ENCODE assay signal across 15 mouse cellular contexts in the genomic region with DNA sequence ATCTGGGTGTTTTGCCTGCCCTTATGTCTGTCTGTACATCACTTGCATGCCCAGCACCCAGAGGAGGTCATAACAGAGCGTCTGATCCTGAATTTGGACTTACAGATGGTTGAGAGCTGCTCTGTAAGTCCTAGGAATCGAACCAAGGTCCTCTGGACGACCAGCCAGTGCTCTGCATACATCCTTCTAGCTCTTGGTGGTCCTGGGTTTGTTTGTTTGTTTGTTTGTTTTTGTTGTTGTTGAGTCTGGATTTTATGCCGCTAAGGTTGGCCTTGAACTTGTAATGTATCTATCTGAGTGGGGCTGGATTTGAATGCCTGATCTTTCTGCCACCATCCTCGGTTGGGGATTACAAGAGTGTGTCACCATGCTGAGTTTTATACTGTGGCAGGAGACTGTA. TPM values are rescaled to one million over a fixed set of nuclear protein-coding genes. Genes with fewer than 3 reads are reported as not detected.
DNase-seq lines count a peak whose midpoint lies in the region; ATAC-seq and TF ChIP-seq lines count a peak whose summit lies in the region.
"Had no signal": no experiment of that assay in that cellular context is flagged by ENCODE, and none has a peak within 500 bp of the region (broad histone marks: within the 10 kb centered on the region; RNA-seq: fewer than 3 reads in every experiment).

No protein-coding gene starts in this region.

- no peak for ATAC-seq in erythroblast, adult 5-6 weeks (replicated peaks; ENCODE audit: low FRiP score, poor library complexity, severe bottlenecking)
- ATAC-seq in lung, embryonic 14.5 days (ENCODE audit: insufficient read depth) = no peak
- ATAC-seq in hindbrain, embryonic 12.5 days (ENCODE audit: low FRiP score) = no peak
- no peak for ATAC-seq in midbrain, postnatal 0 days (ENCODE audit: low FRiP score)

- peaks cover 2% of the 10 kb centered on the region; the same call in 1 of the 2 replicates for H3K36me3 ChIP-seq in erythroblast, embryonic 14.5 days (ENCODE audit: control insufficient read depth)
- H3K36me3 ChIP-seq in lung, embryonic 14.5 days (ENCODE audit: insufficient read depth) = no peaks in the 10 kb centered on the region
- H3K36me3 ChIP-seq in hindbrain, embryonic 12.5 days = no peaks in the 10 kb centered on the region
- no peaks in the 10 kb centered on the region for H3K36me3 ChIP-seq in midbrain, postnatal 0 days (ENCODE audit: insufficient read depth, low read length)
- H3K36me3 ChIP-seq: neural tube, embryonic 12.5 days had no signal

- WGBS in lung, embryonic 14.5 days = 74% methylated on average over 5 of the region's 5 CpGs
- 80% methylated on average over 5 of the region's 5 CpGs for WGBS in hindbrain, embryonic 12.5 days
- 79% methylated on average over 5 of the region's 5 CpGs for WGBS in midbrain, postnatal 0 days

- H3K4me2 ChIP-seq in lung, embryonic 14.5 days = peak overlapping the region; percentile 70; the same call in 1 of the 2 replicates
- H3K4me2 ChIP-seq in hindbrain, embryonic 12.5 days (replicated peaks) = no peak overlapping the region
- H3K4me2 ChIP-seq in midbrain, postnatal 0 days (ENCODE audit: low read depth, low read length, poor library complexity, severe bottlenecking) = peak overlapping the region; percentile 48

- peak overlapping the region; percentile 98 for H3K27ac ChIP-seq in lung, embryonic 14.5 days (ENCODE audit: low read depth)
- peak overlapping the region; percentile 97 for H3K27ac ChIP-seq in hindbrain, embryonic 12.5 days
- H3K27ac ChIP-seq in midbrain, postnatal 0 days (ENCODE audit: low read depth, low read length) = peak overlapping the region; percentile 95

- DNase-seq in lung, embryonic 14.5 days = no peak
- no peak for DNase-seq in lung, postnatal 36 days
- no peak for DNase-seq in midbrain, postnatal 0 days (ENCODE audit: low spot score)
- no peak for DNase-seq in left cerebral cortex, postnatal 36 days (ENCODE audit: low spot score in 2 of 2)
- DNase-seq in thymus, adult 18-20 months = no peak
- DNase-seq: adrenal gland, adult 2 months; cerebellum, adult 11-12 months; gastrocnemius, postnatal 36 days; kidney, adult 8-10 months; lung, postnatal 10 days; thymus, postnatal 4 days had no signal

- no peak overlapping the region for H3K9ac ChIP-seq in lung, embryonic 14.5 days
- H3K9ac ChIP-seq in hindbrain, embryonic 12.5 days = no peak overlapping the region
- no peak overlapping the region for H3K9ac ChIP-seq in midbrain, postnatal 0 days (replicated peaks; ENCODE audit: low read length, poor library complexity, severe bottlenecking)

- H3K4me3 ChIP-seq in erythroblast, embryonic 14.5 days (replicated peaks) = peak overlapping the region; percentile 99
- H3K4me3 ChIP-seq in lung, embryonic 14.5 days (ENCODE audit: low read depth, low read length) = no peak overlapping the region
- no peak overlapping the region for H3K4me3 ChIP-seq in hindbrain, embryonic 12.5 days
- no peak overlapping the region for H3K4me3 ChIP-seq in midbrain, postnatal 0 days (ENCODE audit: low read depth, low read length)

- TF ChIP-seq CTCF in lung, embryonic 14.5 days (IDR thresholded peaks at IDR 0.05; ENCODE audit: low read depth) = no peak
- no peak for TF ChIP-seq CTCF in midbrain, postnatal 0 days (IDR thresholded peaks at IDR 0.05)

- H3K27me3 ChIP-seq in erythroblast, embryonic 14.5 days (ENCODE audit: control insufficient read depth) = peaks cover 3% of the 10 kb centered on the region
- H3K27me3 ChIP-seq in lung, embryonic 14.5 days (ENCODE audit: insufficient read depth, low read length) = no peaks in the 10 kb centered on the region
- H3K27me3 ChIP-seq in hindbrain, embryonic 12.5 days = no peaks in the 10 kb centered on the region
- H3K27me3 ChIP-seq in midbrain, postnatal 0 days (ENCODE audit: insufficient read depth, low read length) = no peaks in the 10 kb centered on the region
- H3K27me3 ChIP-seq: neural tube, embryonic 12.5 days had no signal

- intact Hi-C loops in left cerebral cortex, postnatal 36 days (cut with DNase I) = loop anchor here (5.0 to 10.0 kb wide), 2 partner anchors 495 to 632 kb away; a partner anchor contains a TSS

- H3K9me3 ChIP-seq in erythroblast, embryonic 14.5 days (ENCODE audit: control insufficient read depth, low read length) = peaks cover 2% of the 10 kb centered on the region; the same call in 1 of the 2 replicates
- no peaks in the 10 kb centered on the region for H3K9me3 ChIP-seq in lung, embryonic 14.5 days (ENCODE audit: low read depth, low read length)
- no peaks in the 10 kb centered on the region for H3K9me3 ChIP-seq in hindbrain, embryonic 12.5 days (replicated peaks)
- no peaks in the 10 kb centered on the region for H3K9me3 ChIP-seq in midbrain, postnatal 0 days (ENCODE audit: low read length)
- H3K9me3 ChIP-seq: neural tube, embryonic 12.5 days had no signal

- H3K4me1 ChIP-seq in erythroblast, embryonic 14.5 days (ENCODE audit: control insufficient read depth) = peaks cover 32% of the 10 kb centered on the region
- H3K4me1 ChIP-seq in lung, embryonic 14.5 days (ENCODE audit: insufficient read depth) = no peaks in the 10 kb centered on the region
- peaks cover 5% of the 10 kb centered on the region; the same call in 1 of the 2 replicates for H3K4me1 ChIP-seq in hindbrain, embryonic 12.5 days
- no peaks in the 10 kb centered on the region for H3K4me1 ChIP-seq in midbrain, postnatal 0 days (ENCODE audit: insufficient read depth, low read length)

RNA-seq across cellular contexts. Expression of a gene that starts 1.5 kb away (rescaled TPM):
- polyA plus RNA-seq in erythroblast, embryonic 14.5 days (2012) = 0.87 and 0.88 TPM in 2 replicates
- total RNA-seq in erythroblast, adult 5-6 weeks (2015; ENCODE audit: low replicate concordance) = 7.5 and 7.7 TPM in 2 replicates
- 12.1 and 18.4 TPM in 2 replicates for total RNA-seq in erythroblast, adult 5-6 weeks (2017; ENCODE audit: low replicate concordance)
- 32.6 and 33.9 TPM in 2 replicates for polyA plus RNA-seq in lung, embryonic 14.5 days (2014; fragmentation: Nextera tagmentation; extraction: Ambion mirVana)
- 42.5 and 45.4 TPM in 2 replicates for polyA plus RNA-seq in hindbrain, embryonic 12.5 days (2016; fragmentation: Nextera tagmentation; extraction: Ambion mirVana)
- 116 and 139 TPM in 2 replicates for total RNA-seq in midbrain, postnatal 0 days (2014; rRNA removed)
- 23.8 and 28.5 TPM in 2 replicates for polyA plus RNA-seq in midbrain, postnatal 0 days (2015; fragmentation: Nextera tagmentation; extraction: Ambion mirVana)
- total RNA-seq in left cerebral cortex, postnatal 36 days (2021) = 10 to 100 TPM; 98.0 to 99.2 TPM

RNA-seq across cellular contexts. Expression of a gene that starts 9.3 kb away (rescaled TPM):
- 1.1 and 1.9 TPM in 2 replicates for polyA plus RNA-seq in erythroblast, embryonic 14.5 days (2012)
- total RNA-seq in erythroblast, adult 5-6 weeks (2015; ENCODE audit: low replicate concordance) = 6.3 and 17.7 TPM in 2 replicates
- 5.5 and 12.5 TPM in 2 replicates for total RNA-seq in erythroblast, adult 5-6 weeks (2017; ENCODE audit: low replicate concordance)
- polyA plus RNA-seq in lung, embryonic 14.5 days (2014; fragmentation: Nextera tagmentation; extraction: Ambion mirVana) = 66.8 and 66.9 TPM in 2 replicates
- 65.3 and 67.6 TPM in 2 replicates for polyA plus RNA-seq in hindbrain, embryonic 12.5 days (2016; fragmentation: Nextera tagmentation; extraction: Ambion mirVana)
- total RNA-seq in midbrain, postnatal 0 days (2014; rRNA removed) = 43.2 and 53.9 TPM in 2 replicates
- 61.9 and 63.3 TPM in 2 replicates for polyA plus RNA-seq in midbrain, postnatal 0 days (2015; fragmentation: Nextera tagmentation; extraction: Ambion mirVana)
- 10 to 100 TPM; 24.9 to 26.3 TPM for total RNA-seq in left cerebral cortex, postnatal 36 days (2021)

Comparison
In these comparisons a context has a peak if more than half of its experiments do, and no peak if none do; other contexts are left out.
1. RNA of a gene that starts 1.5 kb away (polyA plus RNA-seq): 42.5 to 45.4 TPM in hindbrain, embryonic 12.5 days, 32.6 to 33.9 TPM in lung, embryonic 14.5 days and 23.8 to 28.5 TPM in midbrain, postnatal 0 days; 0.87 to 0.88 TPM in erythroblast, embryonic 14.5 days; every median in the first group is over 10 times any median in the second.
2. RNA of a gene that starts 9.3 kb away (polyA plus RNA-seq): 65.3 to 67.6 TPM in hindbrain, embryonic 12.5 days, 66.8 to 66.9 TPM in lung, embryonic 14.5 days and 61.9 to 63.3 TPM in midbrain, postnatal 0 days; 1.1 to 1.9 TPM in erythroblast, embryonic 14.5 days; every median in the first group is over 10 times any median in the second.
3. Peak in every context shown above with its lines, with median percentiles within 50 percentile points of each other: H3K27ac ChIP-seq.